Mouse (Mus musculus) ovary, adult 2 months (tissue): ENCODE data around the gene Sept10. TPM values are rescaled to one million over a fixed set of nuclear protein-coding genes. Genes with fewer than 3 reads are reported as not detected.

Source experiments
- polyA plus RNA-seq: library from polyadenylated mRNA; depleted of rRNA; stranded (reverse); fragments of >200 nt; gene quantifications from 2 replicates; pipeline ENCODE4 v1.2.3, GENCODE M21; 2012; rRNA removed

Sept10 gene
- polyA plus RNA-seq, result 8.9 and 13.4 TPM in 2 replicates

DNA sequence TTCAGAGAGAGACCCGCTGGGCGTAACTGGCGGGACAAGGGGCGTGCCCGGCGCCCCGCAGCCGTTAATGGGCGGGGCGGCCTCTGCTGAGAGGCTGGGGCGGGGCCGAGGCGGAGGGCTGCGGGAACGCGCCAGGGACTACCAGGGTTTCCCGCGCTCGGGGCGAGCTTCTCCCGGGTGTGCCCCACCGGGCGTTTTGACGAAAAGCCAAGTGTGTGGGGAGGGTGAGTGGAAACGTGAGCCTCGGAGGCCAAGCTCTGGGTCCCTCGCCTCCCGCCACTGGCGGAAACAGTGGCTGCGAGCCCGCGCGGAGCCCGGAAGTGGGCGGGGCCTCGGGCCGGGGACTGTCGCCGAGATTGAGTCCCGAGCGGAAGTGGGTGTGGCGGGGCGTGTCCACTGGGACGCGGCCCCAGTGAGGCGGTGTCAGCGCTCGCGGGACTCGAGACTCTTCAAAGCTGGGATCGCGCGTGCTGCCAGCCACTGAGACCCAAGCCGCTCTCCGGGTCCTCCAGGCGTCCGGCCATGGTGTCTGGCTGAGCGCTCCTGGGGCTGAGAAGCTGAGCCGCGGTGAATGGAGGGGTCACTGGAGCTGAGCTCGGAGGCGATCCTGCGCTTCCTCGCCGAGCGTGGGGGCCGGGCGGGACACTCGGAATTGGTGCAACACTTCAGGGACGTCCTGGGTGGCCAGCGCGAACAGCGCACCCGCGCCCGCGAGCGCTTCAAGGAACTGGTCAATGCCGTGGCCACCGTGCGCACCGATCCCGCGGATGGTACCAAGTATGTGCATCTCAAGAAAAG, at the start of gene Sept10, which contains the start of gene Sowahc:
Gene Sept10 (minus strand): TSS at position 375 of the 798 bp plus-strand sequence.
Gene Sowahc (plus strand): TSS at position 481 of the 798 bp plus-strand sequence.

Other genes starting within 250 kb of the Sept10 start
- gene Sowahc, start 106 bp upstream of the Sept10 start, polyA plus RNA-seq, result 4.5 and 4.8 TPM in 2 replicates
- gene P4ha1, start 101.4 kb upstream of the Sept10 start, polyA plus RNA-seq, result 15.3 and 17.4 TPM in 2 replicates
- gene Gm10273, start 173.8 kb upstream of the Sept10 start, polyA plus RNA-seq, result 2.1 and 3.9 TPM in 2 replicates
- not detected in 2 replicates for gene Pla2g12b, start 181.8 kb upstream of the Sept10 start, polyA plus RNA-seq
- gene Oit3, start 219.9 kb upstream of the Sept10 start, polyA plus RNA-seq, result 1.6 and 1.8 TPM in 2 replicates